Mouse (Mus musculus) bone marrow, adult 2 months (tissue): ENCODE results near the gene Nadk2.

Source experiments
- CTCF ChIP-seq: fragments of 200-500 bp; IDR thresholded peaks from 2 replicates; pipeline ENCODE4 v1.5.1; 2011; ENCODE audit warnings: low read length, control low read depth; ENCODE audit not compliant: control insufficient read depth, insufficient read depth
- POLR2A ChIP-seq: fragments of 200-500 bp; IDR thresholded peaks from 2 replicates; pipeline ENCODE4 v1.6.1; 2011; ENCODE audit warnings: low read depth, mild to moderate bottlenecking, control low read depth, low read length, borderline replicate concordance; ENCODE audit not compliant: control insufficient read depth

DNA sequence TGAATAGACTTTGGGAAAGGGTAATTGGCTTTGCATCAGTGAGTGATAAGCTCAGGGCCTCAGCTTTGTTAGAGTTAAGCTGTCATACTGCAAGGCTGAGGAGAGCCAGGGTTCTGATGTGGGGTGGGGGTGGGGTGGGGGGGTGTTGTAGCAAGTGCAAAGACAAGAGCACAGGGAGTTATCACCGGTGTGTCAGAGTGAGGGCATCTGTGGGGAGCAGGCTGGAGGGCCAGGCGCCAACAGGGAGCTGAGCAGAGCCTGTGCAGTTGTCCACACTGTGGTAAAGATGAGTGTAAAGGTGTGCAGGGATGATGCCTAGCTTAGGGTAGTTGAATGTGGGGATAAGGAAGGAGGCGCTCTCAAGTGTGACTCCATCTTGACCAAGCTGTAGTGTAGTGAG, 10.2 kb downstream of the Nadk2 start:
- TF ChIP-seq CTCF (no peak), POLR2A (no peak)
